Mouse (Mus musculus): Measurements from ENCODE around the gene Agxt2. TPM values are rescaled to one million over a fixed set of nuclear protein-coding genes. Genes with fewer than 3 reads are reported as not detected.

Gene Agxt2
- polyA plus RNA-seq, 1 experiment from 2014 or later, result 4.3 TPM

DNA sequence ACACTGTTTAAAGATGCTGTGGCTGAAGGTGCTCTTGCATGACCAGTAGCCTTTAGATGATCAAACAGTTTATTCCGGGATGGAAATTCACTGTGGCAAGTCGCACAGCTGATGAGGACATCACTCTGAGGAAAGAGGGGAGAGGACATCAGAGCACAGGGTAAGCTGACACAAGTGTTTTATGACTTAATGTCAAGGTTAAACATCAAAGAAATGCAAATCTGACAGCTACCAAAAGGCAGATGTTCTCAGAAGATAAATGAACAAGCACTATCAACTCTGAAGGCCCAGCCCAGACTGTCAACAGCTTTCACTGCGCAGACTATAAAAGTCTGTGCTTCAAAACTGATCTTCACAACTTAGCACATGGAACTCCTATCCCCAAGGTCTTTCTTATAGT is 88.8 kb downstream of the Agxt2 start:
- Histone ChIP-seq H3K36me3 (ENCODE audit: control insufficient read depth, insufficient read depth, low read length) (peaks cover 8% of the 10 kb centered on the region), H3K4me3 (ENCODE audit: low read depth, low read length) (no peak overlapping the region), H3K4me2 (no peak overlapping the region), H3K27ac (ENCODE audit: low read depth, low read length) (no peak overlapping the region), H3K27me3 (replicated peaks; ENCODE audit: control insufficient read depth, insufficient read depth, low read length) (no peaks in the 10 kb centered on the region), H3K4me1 (replicated peaks; ENCODE audit: control insufficient read depth, insufficient read depth, low read length) (no peaks in the 10 kb centered on the region), H3K9ac (ENCODE audit: low read depth, low read length) (no peak overlapping the region), H3K9me3 (ENCODE audit: control insufficient read depth, low read length) (no peaks in the 10 kb centered on the region)
- 84% methylated on average over 3 of the region's 3 CpGs for WGBS
- no peak for DNase-seq (ENCODE audit: low spot score)
- no peak for ATAC-seq (replicated peaks; ENCODE audit: low FRiP score)

Other genes with a start within 250 kb of the Agxt2 start
- gene Prlr, start 181.3 kb upstream of the Agxt2 start, polyA plus RNA-seq (2014; fragmentation: Nextera tagmentation; extraction: Ambion mirVana), result 0.19 and 0.33 TPM in 2 replicates
- not detected in 2 replicates for gene Gm21973, start 33.2 kb upstream of the Agxt2 start, polyA plus RNA-seq (2014; fragmentation: Nextera tagmentation; extraction: Ambion mirVana)
- 17.4 and 17.8 TPM in 2 replicates for gene Dnajc21, start 112.0 kb downstream of the Agxt2 start, polyA plus RNA-seq (2014; fragmentation: Nextera tagmentation; extraction: Ambion mirVana)
- gene Brix1, start 127.4 kb downstream of the Agxt2 start, polyA plus RNA-seq (2014; fragmentation: Nextera tagmentation; extraction: Ambion mirVana), result 168 and 179 TPM in 2 replicates
- gene Rad1, start 127.5 kb downstream of the Agxt2 start, polyA plus RNA-seq (2014; fragmentation: Nextera tagmentation; extraction: Ambion mirVana), result 42.4 and 43.2 TPM in 2 replicates
- not detected in 2 replicates for gene Ttc23l, start 200.1 kb downstream of the Agxt2 start, polyA plus RNA-seq (2014; fragmentation: Nextera tagmentation; extraction: Ambion mirVana)

Measured in liver, embryonic 11.5 days (tissue).